Mouse (Mus musculus) left cerebral cortex, adult 9 months (tissue): ENCODE data around the gene Rab40c.

Experiments used
- DNase-seq, 2 experiments: peaks; one replicate each; pipeline ENCODE4 v3.0.0; 2022; ENCODE audit warnings: low spot score in 2 of 2

Rab40c gene

DNA sequence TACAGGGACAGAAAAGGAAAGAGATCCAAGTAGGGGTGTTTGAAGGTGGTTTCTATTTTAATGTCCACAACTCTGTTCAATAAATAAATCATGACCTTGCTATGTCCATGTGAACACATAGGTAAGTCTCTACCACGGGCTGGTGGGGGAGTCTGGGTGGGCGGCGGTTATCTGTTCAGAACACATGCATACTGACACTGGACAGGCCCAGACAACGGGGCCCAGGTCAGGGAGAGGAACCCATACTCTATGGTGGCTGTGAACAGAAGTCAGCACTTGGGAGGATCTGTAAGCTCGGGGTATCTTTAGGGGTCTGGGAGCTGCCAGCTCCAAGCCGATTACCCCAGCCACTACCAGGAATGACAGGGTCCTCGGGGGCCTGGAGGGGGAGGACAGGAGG, 26.8 kb upstream of the Rab40c start:
- DNase-seq = no peak

DNA sequence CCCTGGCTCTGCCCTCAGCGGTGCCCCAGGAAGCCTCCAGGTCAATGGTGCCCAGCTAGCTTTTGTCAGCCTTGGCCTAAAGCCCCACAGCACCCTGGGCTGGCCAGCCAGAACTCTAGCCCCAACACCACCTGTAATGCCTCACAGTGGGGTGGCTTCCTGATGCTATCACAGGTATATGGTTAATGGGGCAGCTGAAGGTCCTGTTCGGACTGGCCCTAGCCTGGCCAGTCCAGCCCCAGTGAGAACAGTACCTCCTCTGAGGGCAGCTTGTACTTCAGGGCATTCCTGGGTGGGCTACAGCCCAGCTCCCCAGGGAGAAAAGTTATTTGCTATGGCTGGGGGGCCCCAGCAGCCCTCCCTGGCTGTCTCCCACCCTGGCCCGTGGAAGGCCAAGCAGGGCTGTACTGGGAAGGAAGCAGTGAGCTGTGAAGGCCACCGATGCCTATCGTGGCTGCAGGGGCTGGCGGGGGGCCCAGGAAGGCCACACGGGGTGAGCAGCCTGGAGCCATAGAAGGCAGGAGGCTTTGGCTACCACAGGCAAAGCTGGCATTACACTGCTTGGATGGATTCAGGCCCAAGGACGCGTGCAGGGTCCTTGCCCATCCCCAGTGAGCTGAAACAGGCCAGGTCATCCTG, 26.1 kb upstream of the Rab40c start:
- DNase-seq = no peak

DNA sequence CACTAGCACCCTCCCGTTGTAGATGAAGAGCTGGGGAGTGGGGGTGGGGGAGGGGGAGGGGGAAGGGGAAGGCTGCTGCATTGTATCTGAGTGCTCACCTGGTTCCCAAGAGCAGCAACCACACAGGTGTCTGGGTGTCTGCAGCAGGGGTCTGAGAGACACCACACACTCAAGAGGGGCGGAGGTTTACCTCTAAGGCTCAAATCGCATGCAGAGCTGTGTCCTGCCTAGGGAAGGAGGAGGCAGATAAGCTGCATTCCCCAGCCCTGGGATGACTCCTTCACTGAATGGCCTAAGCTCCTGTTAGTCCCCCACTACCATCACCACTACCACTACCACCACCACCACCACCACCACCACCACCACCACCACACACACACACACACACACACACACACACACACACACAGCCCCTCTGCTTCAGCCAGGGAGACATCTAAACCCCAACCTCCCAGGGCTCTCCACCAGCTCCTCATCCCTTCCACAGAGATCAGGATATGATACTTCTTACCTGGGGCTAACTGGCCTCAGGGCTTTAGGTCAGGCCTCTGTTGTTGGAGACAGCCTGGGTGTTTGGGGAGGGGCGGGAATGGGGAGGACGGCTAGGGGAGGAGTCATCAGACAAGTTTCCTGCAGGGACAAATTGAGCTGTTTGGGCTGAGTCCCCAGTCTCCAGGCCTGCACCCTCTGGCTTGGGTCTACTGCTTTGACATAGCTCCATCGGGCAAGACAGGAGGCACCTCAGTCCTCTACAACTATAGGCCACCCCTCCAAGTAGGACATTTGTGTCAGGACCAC, 25.0 kb upstream of the Rab40c start, which contains the start of the genes Pigq and Nhlrc4:
Pigq (minus strand) TSS at position 571 of the 798 bp plus-strand sequence.
Nhlrc4 (minus strand) TSS at position 596 of the 798 bp plus-strand sequence.
- DNase-seq = no peak

DNA sequence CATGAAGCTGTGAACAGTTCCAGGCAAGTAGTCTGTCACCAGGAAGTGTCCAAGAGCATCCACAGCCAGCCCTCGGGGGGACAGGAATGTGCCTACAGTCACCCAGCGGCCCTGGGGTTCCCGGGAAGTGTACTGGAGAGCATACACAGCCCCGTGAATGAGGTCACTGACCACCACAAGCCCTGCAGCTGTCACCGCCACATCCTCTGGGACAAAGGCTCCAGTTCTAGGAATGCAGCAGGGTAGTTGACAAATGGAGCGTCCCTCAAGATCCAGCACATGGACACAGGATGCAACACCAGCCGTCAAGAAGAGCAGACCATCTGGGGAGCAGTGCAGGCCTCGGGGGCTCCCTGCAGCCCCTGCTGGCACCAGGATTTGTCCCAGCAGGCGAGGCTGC, 24.2 kb upstream of the Rab40c start:
- no peak for DNase-seq

DNA sequence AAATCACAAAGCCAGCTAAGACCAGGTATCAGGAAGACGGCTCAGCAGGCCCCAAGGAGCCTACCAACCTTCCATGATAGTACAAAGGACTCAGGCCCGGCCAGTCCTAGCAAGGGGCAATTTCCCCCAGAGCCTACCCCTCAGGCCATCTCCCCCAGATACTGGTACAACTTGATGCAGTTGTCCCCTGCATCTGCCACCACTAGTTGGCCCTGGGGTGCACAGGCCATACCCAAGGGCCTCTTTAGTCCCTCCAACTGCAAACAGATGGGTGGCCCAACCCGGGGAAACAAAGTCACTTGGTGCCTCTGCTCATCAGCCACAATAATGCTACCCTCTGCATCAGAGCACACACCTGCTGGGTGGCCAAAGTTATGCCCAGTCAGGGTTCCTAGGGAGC, 23.7 kb upstream of the Rab40c start:
- DNase-seq = no peak

DNA sequence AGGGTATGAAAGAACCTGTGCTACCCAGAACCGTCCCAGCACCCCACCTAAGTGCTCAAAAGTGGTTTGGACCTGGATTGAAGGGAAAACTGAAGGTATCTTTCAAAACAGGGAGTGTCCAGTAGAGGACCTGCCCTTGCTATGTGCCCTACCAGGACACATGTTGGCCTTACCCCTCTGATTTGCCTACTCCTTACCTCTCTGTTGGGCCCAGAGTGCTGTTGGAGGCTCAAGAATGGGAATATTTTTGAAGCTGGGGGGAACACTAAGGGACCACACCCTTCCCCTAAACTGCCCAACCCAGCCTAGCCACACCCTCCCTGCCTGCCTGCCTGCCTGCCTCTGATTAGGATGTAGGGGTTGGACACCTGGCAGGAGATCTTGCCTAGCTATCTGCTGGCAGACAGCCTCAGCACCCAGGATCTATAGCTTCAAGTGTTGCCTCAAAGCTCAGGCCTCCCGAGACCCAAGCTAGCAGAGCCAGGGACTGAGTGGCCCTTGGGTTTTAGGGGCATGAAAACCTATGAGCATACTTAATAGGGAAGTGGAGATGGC, 23.1 kb upstream of the Rab40c start:
- no peak for DNase-seq

DNA sequence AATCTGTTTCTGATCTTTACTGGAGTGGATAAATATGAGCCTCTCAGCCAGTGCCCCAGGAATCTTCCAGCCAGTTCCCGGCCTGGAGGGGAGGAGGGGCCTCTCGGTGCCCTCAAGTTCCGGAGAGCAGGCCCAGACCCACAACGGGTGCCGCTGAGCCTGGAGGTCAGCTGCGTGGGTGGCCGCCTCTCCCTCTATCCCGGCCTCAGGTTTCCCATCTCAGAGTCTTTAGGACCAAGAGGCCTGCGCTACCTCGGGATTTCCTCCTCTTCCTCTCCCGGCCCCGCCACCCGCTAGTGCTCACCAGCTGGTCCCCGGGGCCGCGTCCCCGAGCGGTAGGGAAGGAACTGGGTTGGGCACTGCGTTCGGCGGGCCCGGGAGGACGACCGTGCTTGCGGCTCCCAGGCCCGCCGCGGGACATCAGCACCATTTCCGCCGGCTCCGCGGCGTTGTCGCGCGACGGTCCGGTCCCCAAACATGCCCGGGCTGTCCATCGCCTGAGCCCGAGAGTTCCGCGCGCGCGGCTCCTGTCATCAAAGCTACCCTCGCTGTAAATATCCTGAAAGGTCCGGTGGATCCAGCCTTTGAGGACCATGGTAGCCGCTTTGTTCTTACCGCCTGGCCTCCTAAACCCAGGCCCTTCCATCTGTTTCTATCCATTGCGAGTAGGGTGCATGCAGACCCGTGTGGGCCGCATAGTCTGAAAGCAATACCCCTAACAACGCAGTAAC, 22.1 kb upstream of the Rab40c start:
- DNase-seq = peak in 1 of 2 experiments; percentile 67

DNA sequence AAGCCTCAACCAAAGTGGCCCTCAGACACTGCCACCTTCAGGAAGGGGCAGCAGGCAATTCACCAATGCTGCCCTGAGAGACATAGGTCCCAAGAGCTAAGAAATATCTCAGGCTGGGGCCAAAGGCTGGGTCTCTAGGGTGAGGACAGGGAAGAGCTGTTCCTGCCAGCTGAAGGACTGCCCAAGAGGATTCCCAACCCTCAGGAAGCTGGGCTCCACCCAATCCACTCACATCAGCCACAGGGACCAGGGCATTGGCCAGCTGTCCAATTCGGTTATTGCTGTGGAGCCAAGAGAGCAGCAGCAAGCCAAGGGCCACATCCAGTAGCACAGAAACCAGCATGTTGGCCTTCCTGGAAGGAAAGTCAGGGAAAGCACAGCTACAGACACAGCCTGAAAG, 15.0 kb upstream of the Rab40c start:
- DNase-seq = no peak

DNA sequence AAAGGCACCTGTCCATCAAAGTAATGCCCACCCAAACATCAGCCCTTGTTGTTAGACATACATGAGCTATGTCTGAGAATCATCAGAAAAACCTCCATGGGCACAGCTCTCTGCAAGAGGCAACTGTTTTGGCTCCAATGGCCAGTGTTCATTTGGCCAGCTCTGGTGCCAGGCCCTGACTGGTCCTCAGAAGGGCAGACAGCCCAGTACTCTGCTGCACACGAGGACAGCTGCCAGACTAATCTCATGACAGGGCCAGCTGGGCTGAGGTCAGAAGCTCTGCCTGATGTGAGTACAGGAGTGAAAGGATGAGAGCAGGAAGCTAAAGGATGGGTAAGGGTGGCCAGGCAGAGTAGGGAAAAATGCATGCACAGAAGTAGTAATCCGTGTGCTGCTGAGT, 5.8 kb upstream of the Rab40c start:
- DNase-seq = peak; percentile 68 to 69

DNA sequence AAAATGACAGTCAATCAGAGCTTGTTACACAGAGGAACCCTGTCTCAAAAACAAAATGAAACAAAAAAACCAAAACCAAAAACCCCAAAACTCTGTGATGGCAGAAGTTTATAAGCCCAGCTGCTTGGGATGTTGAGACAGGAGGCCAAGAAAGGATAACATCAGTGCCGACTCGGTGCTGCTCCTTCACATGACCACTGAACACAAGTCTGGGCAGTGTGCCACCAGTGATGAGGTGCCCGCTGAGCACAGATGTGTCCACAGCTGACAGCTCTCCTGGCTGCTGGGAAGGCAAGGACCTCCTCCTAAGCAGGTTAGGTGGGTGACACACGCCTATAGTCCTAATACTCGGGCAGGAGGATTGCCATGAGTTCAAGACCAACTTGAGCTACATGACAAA, 2.6 kb upstream of the Rab40c start:
- no peak for DNase-seq

DNA sequence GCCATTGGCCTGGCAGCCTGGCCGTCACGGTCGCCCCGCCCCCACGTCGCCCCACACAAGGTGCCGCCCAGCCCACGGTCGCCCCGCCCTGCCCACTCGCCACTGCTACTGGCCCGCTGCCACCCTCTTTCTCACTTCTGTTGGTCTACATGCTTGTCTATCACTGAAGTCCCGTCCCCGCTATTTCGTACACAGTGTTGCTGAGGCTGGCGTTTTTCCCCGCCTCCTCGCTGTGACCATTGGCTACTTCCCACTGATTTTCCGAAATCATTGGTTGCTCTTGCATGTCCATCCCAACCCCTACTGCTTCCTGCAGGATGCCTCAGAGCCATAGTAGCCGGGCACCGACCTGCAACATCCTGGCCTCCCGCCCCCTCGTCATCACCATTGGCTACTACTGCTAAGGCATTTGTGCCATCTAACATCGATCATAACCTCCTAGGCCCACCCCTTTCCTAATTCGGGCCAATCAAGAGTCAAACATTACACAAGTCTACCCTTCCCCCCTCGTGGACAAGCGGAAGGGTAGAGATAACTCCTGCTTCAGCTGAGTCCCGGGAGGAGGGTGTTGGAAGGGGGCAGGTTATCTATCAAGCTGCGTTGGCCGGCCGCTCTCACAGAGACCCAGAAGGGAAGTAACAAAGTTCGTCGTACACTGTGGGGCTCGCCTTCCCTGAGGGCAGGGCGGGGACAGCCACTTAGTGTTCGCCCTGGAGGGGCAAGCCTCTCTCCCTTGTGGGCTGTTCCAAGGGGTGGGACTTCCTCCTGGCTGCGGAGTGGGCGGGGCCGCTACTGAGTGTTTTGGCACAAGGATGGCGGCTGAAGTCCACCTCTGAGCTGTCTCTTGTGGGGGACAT, 487 bp upstream of the Rab40c start:
- peak; percentile 100 for DNase-seq

DNA sequence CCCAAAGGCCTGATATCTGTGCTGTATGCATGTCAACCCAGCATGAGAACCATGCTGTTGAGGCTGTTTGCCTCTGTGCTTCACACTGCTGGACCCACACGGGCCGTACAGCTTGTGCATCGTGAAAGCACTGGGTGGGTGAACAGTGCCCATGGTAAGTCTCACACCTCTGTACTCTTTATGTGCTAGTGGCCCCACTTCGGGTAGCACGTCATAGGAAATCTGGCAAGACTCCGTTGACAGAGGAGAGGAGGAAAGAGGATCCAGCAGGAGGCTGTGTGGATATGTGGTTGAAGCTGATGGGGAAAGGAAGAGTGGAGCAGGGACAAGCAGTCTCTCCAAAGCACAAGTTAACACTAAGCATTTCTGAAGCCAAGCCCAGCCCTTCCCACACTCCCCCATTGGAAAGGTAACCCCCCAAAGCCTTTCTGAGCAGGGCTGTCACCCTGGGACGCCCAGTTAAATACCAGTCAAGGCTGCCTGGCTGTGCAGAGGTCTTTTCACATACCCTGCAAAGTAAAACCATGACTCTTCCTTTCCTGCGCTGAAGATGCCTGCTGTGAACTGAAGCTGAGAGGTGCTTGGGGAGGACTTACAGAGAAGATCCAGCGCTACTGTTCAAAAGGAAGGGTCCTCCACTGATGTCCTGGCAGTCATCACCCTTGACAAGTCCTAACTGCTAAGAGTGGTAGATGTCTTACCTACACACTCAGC, 1.3 kb downstream of the Rab40c start:
- DNase-seq = no peak

DNA sequence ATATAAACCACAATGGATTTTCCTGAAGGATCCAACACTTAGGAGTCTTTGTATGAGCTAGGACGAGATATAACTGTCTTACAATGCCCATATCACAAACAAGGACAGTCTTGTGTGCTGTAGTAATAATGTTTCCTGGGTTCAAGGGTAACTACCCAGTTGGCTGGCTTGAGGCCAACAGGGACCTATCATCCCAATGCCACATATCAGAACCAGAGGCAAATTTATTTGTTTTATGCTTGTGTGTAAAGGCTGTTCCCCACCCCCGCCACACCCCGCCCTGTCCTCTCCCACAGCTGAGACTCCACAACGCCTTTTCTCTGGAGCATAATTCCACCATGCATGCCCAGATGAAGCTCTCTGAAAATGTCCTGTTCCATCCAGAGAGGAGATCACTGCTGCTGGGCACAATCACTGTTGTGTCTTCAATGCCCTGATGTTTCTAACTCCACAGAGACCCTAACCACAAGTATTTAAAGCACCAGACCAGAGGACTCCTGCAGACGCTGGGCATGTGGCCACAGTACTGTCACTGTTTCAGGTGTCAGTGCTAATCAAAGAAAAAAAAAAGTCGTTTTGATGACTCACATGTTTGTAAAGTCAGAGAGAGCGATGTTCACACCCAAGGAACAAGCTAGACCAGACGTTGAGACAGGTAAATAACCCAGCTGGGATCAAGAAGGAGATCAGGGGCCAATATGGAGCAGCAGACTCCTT, 2.4 kb downstream of the Rab40c start:
- no peak for DNase-seq

DNA sequence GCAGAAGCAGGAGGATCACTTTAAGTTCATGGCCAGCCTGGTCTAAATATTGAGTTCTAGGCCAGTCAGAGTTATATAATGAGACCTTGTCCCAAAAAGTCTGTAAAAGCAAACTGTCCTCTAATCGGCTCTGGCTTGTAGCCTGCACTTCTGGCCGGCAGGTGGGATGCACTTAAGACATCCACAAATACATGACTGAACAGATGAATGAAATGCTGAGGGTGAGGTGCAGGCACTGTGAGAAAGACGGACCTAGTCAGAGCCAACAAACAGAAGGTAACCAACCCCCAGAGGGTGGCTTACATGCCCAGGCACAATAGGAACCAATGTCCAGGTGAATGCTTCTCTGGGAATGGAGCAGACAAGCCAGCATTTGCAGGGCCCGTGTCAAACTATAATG, 5.2 kb downstream of the Rab40c start:
- no peak for DNase-seq

DNA sequence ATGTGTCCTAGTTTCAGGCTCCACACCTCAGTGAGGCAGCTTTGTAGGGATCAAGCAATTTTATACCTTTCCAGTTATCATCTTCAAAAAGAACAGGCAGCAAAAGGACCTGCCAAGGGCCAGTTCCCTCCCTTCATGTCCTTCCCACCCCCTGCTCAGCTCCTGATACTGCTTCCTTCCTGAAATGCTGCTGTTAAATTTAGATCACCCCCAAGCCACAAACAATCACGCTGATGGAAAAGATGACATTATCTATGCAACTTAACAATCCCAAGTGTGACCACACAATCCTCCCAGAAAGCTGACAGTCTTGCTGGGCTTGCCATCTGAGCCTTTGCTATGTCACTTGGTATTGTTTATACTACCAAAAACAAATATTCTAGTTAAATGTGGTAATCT, 5.7 kb downstream of the Rab40c start:
- no peak for DNase-seq

DNA sequence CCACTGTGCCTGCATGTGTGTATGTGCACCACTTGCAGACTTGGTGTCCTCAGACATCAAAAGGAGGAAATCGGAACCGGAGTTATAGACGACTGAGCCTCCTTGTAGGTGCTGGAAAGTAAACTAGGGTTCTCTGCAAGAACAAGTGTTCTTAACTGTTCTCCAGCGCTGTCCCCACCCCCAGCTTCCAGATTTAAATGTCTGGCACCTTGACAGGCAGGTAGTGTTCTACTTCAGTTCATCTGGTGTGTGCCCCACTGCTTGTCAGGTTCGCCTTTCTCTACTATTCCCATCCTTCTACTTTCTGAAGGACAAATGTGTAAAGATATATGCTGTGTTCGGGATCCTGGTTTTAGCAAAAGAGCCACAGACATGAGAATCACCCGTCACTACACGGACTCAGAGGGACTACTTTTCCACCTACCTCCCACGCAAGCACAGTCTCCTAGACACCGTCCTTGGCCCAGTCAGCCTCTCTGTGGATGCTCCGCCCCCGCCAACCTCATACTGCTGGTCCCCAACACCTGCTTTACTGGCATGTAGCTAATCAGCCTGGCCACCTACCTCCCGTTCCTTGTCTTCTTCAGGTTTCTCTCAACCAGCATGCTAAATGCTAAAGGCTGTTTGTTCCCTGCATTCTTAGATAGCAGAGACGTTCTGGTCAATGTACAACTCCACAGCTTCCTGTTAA, 6.2 kb downstream of the Rab40c start:
- peak; percentile 62 to 88 for DNase-seq

DNA sequence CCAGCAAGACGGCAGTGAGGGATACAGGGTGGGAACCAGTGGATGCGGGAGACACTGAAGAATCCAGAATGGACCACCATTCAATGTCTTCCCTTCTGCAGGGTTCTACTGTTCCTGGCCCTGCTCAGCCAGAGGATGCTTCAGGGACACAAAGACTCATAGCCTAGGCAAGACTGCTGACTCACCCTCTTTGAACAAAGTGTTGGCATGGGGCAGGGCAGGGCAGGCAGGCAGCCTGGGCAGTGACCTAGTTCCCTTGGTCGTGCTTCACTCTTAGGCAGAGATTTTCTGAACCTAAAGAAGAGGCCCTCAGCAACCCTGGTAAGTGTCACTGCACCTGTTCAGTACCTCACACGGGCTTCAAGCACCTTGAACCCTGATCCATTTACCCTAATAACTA, 7.7 kb downstream of the Rab40c start:
- DNase-seq = no peak

DNA sequence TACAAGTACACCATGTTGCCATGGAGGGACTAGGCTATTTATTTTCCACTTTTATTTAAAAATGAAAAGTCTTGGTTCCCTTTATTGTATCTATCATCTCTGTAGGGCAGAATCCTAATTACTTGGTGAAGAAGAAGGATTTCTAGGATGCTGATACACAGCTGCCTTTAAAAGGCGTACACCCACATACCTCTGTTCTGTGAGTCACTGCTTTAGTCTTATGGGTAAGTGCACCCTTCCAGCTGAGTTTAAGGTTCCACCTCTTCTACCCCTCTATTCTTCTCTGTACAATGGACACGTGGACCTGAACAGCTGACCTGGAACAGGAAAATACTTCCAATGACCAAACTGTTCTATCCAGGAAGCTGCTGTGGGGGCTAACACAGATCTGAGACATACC, 11.9 kb downstream of the Rab40c start:
- no peak for DNase-seq

DNA sequence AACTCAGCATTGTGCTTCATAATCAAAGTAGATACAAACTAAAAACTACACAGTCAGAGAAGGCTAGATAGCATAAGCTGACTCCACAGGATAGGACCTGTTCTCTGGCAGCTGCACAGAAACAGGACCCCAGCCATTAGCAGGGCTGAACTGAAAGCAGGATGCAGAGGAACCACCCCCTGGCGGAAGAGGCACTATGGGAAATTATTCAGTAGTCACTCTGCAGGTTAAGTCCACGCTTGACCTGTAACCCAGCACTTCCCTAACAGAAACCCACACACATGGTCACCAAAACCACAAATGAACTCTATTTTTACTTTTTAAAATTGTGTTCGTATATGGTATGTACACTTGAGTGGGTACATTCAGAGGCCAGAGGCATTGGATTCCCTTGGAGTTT, 16.5 kb downstream of the Rab40c start:
- DNase-seq = no peak

DNA sequence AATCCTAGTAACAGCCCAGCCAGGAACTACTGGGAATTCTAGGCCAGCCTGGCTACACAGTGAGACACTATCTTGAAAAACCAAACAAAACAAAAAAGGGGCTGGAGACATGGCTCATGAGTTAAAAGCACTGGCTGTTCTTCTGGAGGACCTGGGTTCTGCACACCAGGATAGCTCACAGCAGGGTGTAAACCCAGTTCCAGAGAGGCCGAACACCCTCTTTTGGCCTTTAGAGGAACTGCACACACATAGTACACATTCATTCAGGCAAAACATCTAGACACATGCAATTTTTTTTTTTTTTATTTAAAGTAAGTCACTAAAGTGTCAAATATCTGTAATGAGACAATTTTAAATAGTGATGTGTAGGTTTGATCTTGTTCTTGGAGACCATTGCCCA, 19.3 kb downstream of the Rab40c start:
- DNase-seq = no peak
